Mouse (Mus musculus): ENCODE measurements at regions not wholly inside any gene's neighbourhood (a gene's known extent, or its start where the extent isn't known, plus 50 kb on each side); places are given as distances from the start of the nearest gene placed in this dataset.

DNA sequence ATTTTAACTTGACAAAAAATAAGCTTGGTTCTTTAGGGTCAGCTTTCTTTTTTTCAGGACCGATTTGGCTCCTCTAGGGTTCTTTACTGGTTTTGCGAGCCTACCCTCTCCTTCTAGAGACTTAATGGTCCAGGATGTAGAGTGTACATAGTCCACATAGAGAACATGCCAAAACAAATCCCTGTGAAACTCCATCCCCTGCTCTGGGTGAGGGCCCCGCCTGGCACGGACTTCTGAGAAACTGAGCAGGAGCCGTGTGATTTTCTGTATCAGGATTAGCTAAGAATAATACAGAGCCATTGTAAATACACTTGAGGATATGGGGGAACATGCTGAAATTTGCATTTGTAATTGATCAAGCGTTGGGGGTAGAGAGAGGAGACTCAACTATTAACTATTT is 118.2 kb upstream of the Teddm2 start:
- no peak for TF ChIP-seq CTCF (IDR thresholded peaks at IDR 0.05; ENCODE audit: insufficient read depth, low read length)
- TF ChIP-seq POLR2A (IDR thresholded peaks at IDR 0.05; ENCODE audit: borderline replicate concordance, extremely low read depth, low read depth, low read length), result no peak
